Mouse (Mus musculus) neural tube, embryonic 14.5 days (tissue): ENCODE results near the gene Olfr736. TPM values are rescaled to one million over a fixed set of nuclear protein-coding genes. Genes with fewer than 3 reads are reported as not detected.

Experiments used
- polyA plus RNA-seq: library from polyadenylated mRNA; unstranded; fragments of >200 nt; fragmentation: Nextera tagmentation; extraction: Ambion mirVana; gene quantifications from 2 replicates; pipeline ENCODE4 v1.2.1, GENCODE M21; 2014

The Olfr736 gene
- polyA plus RNA-seq, 1 experiment from 2014 or later: not detected

Other genes starting within 250 kb of the Olfr736 start
- gene Olfr728, start 238.5 kb upstream of the Olfr736 start, polyA plus RNA-seq: not detected in 2 replicates
- gene Olfr729, start 228.3 kb upstream of the Olfr736 start, polyA plus RNA-seq: not detected in 2 replicates
- gene Olfr730, start 193.0 kb upstream of the Olfr736 start, polyA plus RNA-seq: not detected in 2 replicates
- not detected in 2 replicates for gene Olfr731, start 139.3 kb upstream of the Olfr736 start, polyA plus RNA-seq
- gene Olfr732, start 97.0 kb upstream of the Olfr736 start, polyA plus RNA-seq: not detected in 2 replicates
- not detected in 2 replicates for gene Olfr733, start 79.6 kb upstream of the Olfr736 start, polyA plus RNA-seq
- not detected in 2 replicates for gene Olfr734, start 54.4 kb upstream of the Olfr736 start, polyA plus RNA-seq
- not detected in 2 replicates for gene Olfr735, start 32.3 kb upstream of the Olfr736 start, polyA plus RNA-seq
- not detected in 2 replicates for gene Tlr11, start 23.2 kb upstream of the Olfr736 start, polyA plus RNA-seq
- not detected in 2 replicates for gene Olfr738, start 26.4 kb downstream of the Olfr736 start, polyA plus RNA-seq
- gene Olfr739, start 37.5 kb downstream of the Olfr736 start, polyA plus RNA-seq: not detected in 2 replicates
- not detected in 2 replicates for gene Olfr740, start 64.4 kb downstream of the Olfr736 start, polyA plus RNA-seq
- gene Olfr741, start 91.6 kb downstream of the Olfr736 start, polyA plus RNA-seq: not detected in 2 replicates
- not detected in 2 replicates for gene Olfr742, start 122.4 kb downstream of the Olfr736 start, polyA plus RNA-seq
- not detected in 2 replicates for gene Olfr743, start 140.7 kb downstream of the Olfr736 start, polyA plus RNA-seq
- gene Olfr744, start 233.7 kb downstream of the Olfr736 start, polyA plus RNA-seq: not detected in 2 replicates